Comparison of ENCODE assay signal across 13 mouse cellular contexts in genomic region chr16:77419116-77419735, GRCm38 (mm10).
DNase-seq lines count a peak whose midpoint lies in the region; ATAC-seq and TF ChIP-seq lines count a peak whose summit lies in the region.
"Had no signal": no experiment of that assay in that cellular context is flagged by ENCODE, and none has a peak within 500 bp of the region (broad histone marks: within the 10 kb centered on the region; RNA-seq: fewer than 3 reads in every experiment).

No protein-coding gene starts in this region.

- H3K9me3 ChIP-seq in neural tube, embryonic 11.5 days (ENCODE audit: control insufficient read depth, low read length): no peaks in the 10 kb centered on the region
- H3K9me3 ChIP-seq in forebrain, embryonic 15.5 days: no peaks in the 10 kb centered on the region
- H3K9me3 ChIP-seq in midbrain, embryonic 10.5 days (replicated peaks): no peaks in the 10 kb centered on the region
- no peaks in the 10 kb centered on the region for H3K9me3 ChIP-seq in heart, embryonic 11.5 days (replicated peaks; ENCODE audit: control insufficient read depth, low read length)
- no peaks in the 10 kb centered on the region for H3K9me3 ChIP-seq in stomach, postnatal 0 days (ENCODE audit: control insufficient read depth, low read length)
- H3K9me3 ChIP-seq: stomach, embryonic 15.5 days had no signal

- H3K27ac ChIP-seq in neural tube, embryonic 11.5 days (ENCODE audit: low read depth, low read length): peak overlapping the region; percentile 91
- peak overlapping the region; percentile 89 for H3K27ac ChIP-seq in forebrain, embryonic 15.5 days (replicated peaks)
- peak overlapping the region; percentile 96 for H3K27ac ChIP-seq in midbrain, embryonic 10.5 days (replicated peaks)
- no peak overlapping the region for H3K27ac ChIP-seq in heart, embryonic 11.5 days (ENCODE audit: low read depth, low read length)
- no peak overlapping the region for H3K27ac ChIP-seq in stomach, postnatal 0 days (replicated peaks)
- H3K27ac ChIP-seq: stomach, embryonic 15.5 days had no signal

- ATAC-seq in neural tube, embryonic 11.5 days (ENCODE audit: insufficient read depth, low FRiP score, low TSS enrichment): no peak
- no peak for ATAC-seq in forebrain, embryonic 15.5 days (replicated peaks)
- no peak for ATAC-seq in heart, embryonic 11.5 days (replicated peaks; ENCODE audit: insufficient number of reproducible peaks, low FRiP score, low TSS enrichment)
- ATAC-seq in stomach, postnatal 0 days (ENCODE audit: low FRiP score, low TSS enrichment): no peak
- ATAC-seq: lung, postnatal 0 days had no signal

- H3K4me2 ChIP-seq in neural tube, embryonic 11.5 days (ENCODE audit: low read depth): peak overlapping the region; percentile 49
- peak overlapping the region; percentile 74 for H3K4me2 ChIP-seq in forebrain, embryonic 15.5 days (replicated peaks)
- no peak overlapping the region for H3K4me2 ChIP-seq in heart, embryonic 11.5 days
- no peak overlapping the region for H3K4me2 ChIP-seq in stomach, postnatal 0 days (replicated peaks; ENCODE audit: low read depth)
- H3K4me2 ChIP-seq: stomach, embryonic 15.5 days had no signal

- peak overlapping the region; percentile 79 for H3K9ac ChIP-seq in neural tube, embryonic 11.5 days (ENCODE audit: low read length)
- peak overlapping the region; percentile 70 for H3K9ac ChIP-seq in forebrain, embryonic 15.5 days (replicated peaks)
- no peak overlapping the region for H3K9ac ChIP-seq in heart, embryonic 11.5 days (ENCODE audit: low read depth, low read length)
- no peak overlapping the region for H3K9ac ChIP-seq in stomach, postnatal 0 days (ENCODE audit: low read length)
- H3K9ac ChIP-seq: stomach, embryonic 15.5 days had no signal

- TF ChIP-seq EP300 in stomach, postnatal 0 days (optimal IDR thresholded peaks at IDR 0.05): no peak

- no peaks in the 10 kb centered on the region for H3K36me3 ChIP-seq in neural tube, embryonic 11.5 days (ENCODE audit: control insufficient read depth, insufficient read depth, low read length)
- no peaks in the 10 kb centered on the region for H3K36me3 ChIP-seq in forebrain, embryonic 15.5 days
- H3K36me3 ChIP-seq in midbrain, embryonic 10.5 days: peaks cover 4% of the 10 kb centered on the region
- H3K36me3 ChIP-seq in heart, embryonic 11.5 days (ENCODE audit: control insufficient read depth, insufficient read depth, low read length): no peaks in the 10 kb centered on the region
- no peaks in the 10 kb centered on the region for H3K36me3 ChIP-seq in stomach, postnatal 0 days (ENCODE audit: control insufficient read depth, insufficient read depth, low read length)
- H3K36me3 ChIP-seq: stomach, embryonic 15.5 days had no signal

- 13% methylated on average over 4 of the region's 4 CpGs for WGBS in neural tube, embryonic 11.5 days
- 5% methylated on average over 4 of the region's 4 CpGs for WGBS in forebrain, embryonic 15.5 days
- WGBS in midbrain, embryonic 10.5 days: 34% methylated on average over 4 of the region's 4 CpGs
- WGBS in heart, embryonic 11.5 days (ENCODE audit: insufficient replicate concordance): 57% methylated on average over 4 of the region's 4 CpGs
- WGBS in stomach, postnatal 0 days: 50% methylated on average over 4 of the region's 4 CpGs

- no peaks in the 10 kb centered on the region for H3K27me3 ChIP-seq in neural tube, embryonic 11.5 days (ENCODE audit: control insufficient read depth, insufficient read depth, low read length)
- no peaks in the 10 kb centered on the region for H3K27me3 ChIP-seq in forebrain, embryonic 15.5 days
- no peaks in the 10 kb centered on the region for H3K27me3 ChIP-seq in midbrain, embryonic 10.5 days (ENCODE audit: low read depth, poor library complexity, severe bottlenecking)
- no peaks in the 10 kb centered on the region for H3K27me3 ChIP-seq in heart, embryonic 11.5 days (ENCODE audit: control insufficient read depth, insufficient read depth, low read length)
- no peaks in the 10 kb centered on the region for H3K27me3 ChIP-seq in stomach, postnatal 0 days (ENCODE audit: control insufficient read depth, insufficient read depth, low read length)
- H3K27me3 ChIP-seq: CH12.LX; stomach, embryonic 15.5 days had no signal

- H3K4me1 ChIP-seq in neural tube, embryonic 11.5 days (ENCODE audit: control insufficient read depth, insufficient read depth, low read length): peaks cover 7% of the 10 kb centered on the region; the same call in 1 of the 2 replicates
- H3K4me1 ChIP-seq in forebrain, embryonic 15.5 days: peaks cover 28% of the 10 kb centered on the region
- peaks cover 49% of the 10 kb centered on the region for H3K4me1 ChIP-seq in midbrain, embryonic 10.5 days
- H3K4me1 ChIP-seq in heart, embryonic 11.5 days (ENCODE audit: control insufficient read depth, insufficient read depth, low read length): peaks cover 6% of the 10 kb centered on the region; the same call in 1 of the 2 replicates
- no peaks in the 10 kb centered on the region for H3K4me1 ChIP-seq in stomach, postnatal 0 days (replicated peaks; ENCODE audit: control insufficient read depth, insufficient read depth)

- H3K4me3 ChIP-seq in neural tube, embryonic 11.5 days (ENCODE audit: low read depth, low read length): peak overlapping the region; percentile 44
- H3K4me3 ChIP-seq in forebrain, embryonic 15.5 days: peak overlapping the region; percentile 43
- peak overlapping the region; percentile 66 for H3K4me3 ChIP-seq in midbrain, embryonic 10.5 days
- no peak overlapping the region for H3K4me3 ChIP-seq in heart, embryonic 11.5 days (ENCODE audit: low read depth, low read length)
- H3K4me3 ChIP-seq in stomach, postnatal 0 days (ENCODE audit: low read depth, low read length): no peak overlapping the region
- H3K4me3 ChIP-seq: stomach, embryonic 15.5 days had no signal

- TF ChIP-seq CTCF in stomach, postnatal 0 days (IDR thresholded peaks at IDR 0.05; ENCODE audit: low read depth): no peak

- no peak for DNase-seq in neural tube, embryonic 11.5 days (ENCODE audit: low spot score)
- DNase-seq in neural tube, embryonic 10.5 days (ENCODE audit: extremely low spot score, low spot score): no peak
- DNase-seq in midbrain, embryonic 10.5 days (ENCODE audit: low spot score): no peak
- DNase-seq in testis, postnatal 14 days (ENCODE audit: low spot score): no peak
- DNase-seq in cerebellum, adult 8-10 months: no peak
- no peak for DNase-seq in stomach, postnatal 0 days (ENCODE audit: low spot score)
- DNase-seq: cerebellum, postnatal 10 days; right cerebral cortex, adult 18-20 months had no signal

Comparison
In these comparisons a context has a peak if more than half of its experiments do, and no peak if none do; other contexts are left out.
1. H3K27ac ChIP-seq: peak in neural tube, embryonic 11.5 days (single experiment), forebrain, embryonic 15.5 days (single experiment) and midbrain, embryonic 10.5 days (single experiment); none in heart, embryonic 11.5 days (single experiment) and stomach, postnatal 0 days (single experiment).
2. H3K4me2 ChIP-seq: peak in neural tube, embryonic 11.5 days (single experiment) and forebrain, embryonic 15.5 days (single experiment); none in heart, embryonic 11.5 days (single experiment) and stomach, postnatal 0 days (single experiment).
3. H3K4me3 ChIP-seq: peak in neural tube, embryonic 11.5 days (single experiment), forebrain, embryonic 15.5 days (single experiment) and midbrain, embryonic 10.5 days (single experiment); none in heart, embryonic 11.5 days (single experiment) and stomach, postnatal 0 days (single experiment).
4. H3K9ac ChIP-seq: peak in neural tube, embryonic 11.5 days (single experiment) and forebrain, embryonic 15.5 days (single experiment); none in heart, embryonic 11.5 days (single experiment) and stomach, postnatal 0 days (single experiment).